ENCODE assay signal across 30 mouse cellular contexts in genomic region chr19:33924099-33924498, GRCm38 (mm10). TPM values are rescaled to one million over a fixed set of nuclear protein-coding genes. Genes with fewer than 3 reads are reported as not detected.
"Had no signal": no experiment of that assay in that cellular context is flagged by ENCODE, and none has a peak within 500 bp of the region (broad histone marks: within the 10 kb centered on the region; RNA-seq: fewer than 3 reads in every experiment).

No protein-coding gene starts in this region.

- H3K27ac ChIP-seq: kidney, postnatal 0 days; layer of hippocampus, adult 2 months; left cerebral cortex, adult 2 months; liver, embryonic 13.5 days; neural tube, embryonic 12.5 days; neural tube, embryonic 15.5 days; stomach, postnatal 0 days had no signal

- H3K9me3 ChIP-seq: liver, embryonic 13.5 days; neural tube, embryonic 12.5 days; neural tube, embryonic 15.5 days had no signal

- H3K4me3 ChIP-seq: layer of hippocampus, adult 2 months; left cerebral cortex, adult 2 months; liver, embryonic 13.5 days; neural tube, embryonic 12.5 days; neural tube, embryonic 15.5 days had no signal

- H3K4me2 ChIP-seq: liver, embryonic 13.5 days; midbrain, embryonic 11.5 days; neural tube, embryonic 12.5 days; neural tube, embryonic 15.5 days had no signal

- H3K4me1 ChIP-seq: liver, embryonic 13.5 days; neural tube, embryonic 12.5 days; neural tube, embryonic 15.5 days had no signal

- H3K36me3 ChIP-seq: liver, embryonic 13.5 days; neural tube, embryonic 12.5 days; neural tube, embryonic 15.5 days had no signal

- DNase-seq: kidney, adult 9 months; kidney, postnatal 25 days; layer of hippocampus, adult 9-11 months; layer of hippocampus, postnatal 36 days; liver, embryonic 13.5 days; lung, adult 2 months; midbrain, embryonic 14.5 days; right cerebral cortex, adult 18-20 months; right cerebral cortex, postnatal 14 days; right cerebral cortex, postnatal 4 days; thymus, adult 2 months; thymus, postnatal 14 days; thymus, postnatal 4 days had no signal

- H3K9ac ChIP-seq: liver, embryonic 13.5 days; neural tube, embryonic 12.5 days; neural tube, embryonic 15.5 days had no signal

- H3K27me3 ChIP-seq: liver, embryonic 13.5 days; neural tube, embryonic 12.5 days; neural tube, embryonic 15.5 days had no signal

RNA-seq across cellular contexts. Expression of gene Lipf, which starts 36.9 kb away (rescaled TPM):
- total RNA-seq: layer of hippocampus, adult 2 months; layer of hippocampus, postnatal 36 days; left cerebral cortex, adult 2 months; left cerebral cortex, postnatal 10 days; left cerebral cortex, postnatal 36 days; liver, adult 2 months; megakaryocyte-erythroid progenitor cell, adult 5-6 weeks; midbrain, postnatal 0 days had no signal
- polyA plus RNA-seq: large intestine, adult 2 months; limb, embryonic 11.5 days; liver, adult 2 months; liver, embryonic 13.5 days; liver, embryonic 16.5 days; lung, embryonic 16.5 days; midbrain, embryonic 11.5 days; midbrain, embryonic 14.5 days; midbrain, postnatal 0 days; neural tube, embryonic 12.5 days; neural tube, embryonic 15.5 days; stomach, embryonic 14.5 days; stomach, postnatal 0 days had no signal
